Mouse (Mus musculus) midbrain, embryonic 14.5 days (tissue): ENCODE data around the gene Smarcd3. TPM values are rescaled to one million over a fixed set of nuclear protein-coding genes. Genes with fewer than 3 reads are reported as not detected.

Source experiments
- ATAC-seq: fragments of 200-750 bp; cut with Nextera tagmentation; 2 replicates; pipeline ENCODE4 v1.8.0; 2017; ENCODE audit warnings: moderate number of reproducible peaks, moderate library complexity; ENCODE audit not compliant: low FRiP score, low TSS enrichment
- DNase-seq: peaks from one replicate; pipeline ENCODE4 v3.0.0-alpha.2; 2015
- H3K27ac ChIP-seq: fragments of 300-500 bp; sonication (generic); replicated peaks from 2 replicates; pipeline ENCODE4 v1.5.1; 2014; ENCODE audit warnings: mild to moderate bottlenecking, low read depth, low read length, moderate library complexity
- H3K27me3 ChIP-seq: fragments of 300-500 bp; sonication (generic); 2 replicates; pipeline ENCODE4 v1.6.1; 2014; ENCODE audit warnings: low read length, control low read depth, mixed read lengths; ENCODE audit not compliant: control insufficient read depth, insufficient read depth
- H3K36me3 ChIP-seq: fragments of 300-500 bp; sonication (generic); 2 replicates; pipeline ENCODE4 v1.6.1; 2014; ENCODE audit warnings: low read length, control low read depth; ENCODE audit not compliant: control insufficient read depth, insufficient read depth
- H3K4me1 ChIP-seq: fragments of 300-500 bp; sonication (generic); 2 replicates; pipeline ENCODE4 v1.6.1; 2014; ENCODE audit warnings: mild to moderate bottlenecking, antibody characterized with exemption, low read length, control low read depth; ENCODE audit not compliant: control insufficient read depth, insufficient read depth
- H3K4me2 ChIP-seq: fragments of 300-500 bp; sonication (generic); 2 replicates; pipeline ENCODE4 v1.6.1; 2014; ENCODE audit warnings: mild to moderate bottlenecking, low read length, moderate library complexity
- H3K4me3 ChIP-seq: fragments of 300-500 bp; sonication (generic); replicated peaks from 2 replicates; pipeline ENCODE4 v1.5.1; 2014; ENCODE audit warnings: low read depth, low read length
- H3K9ac ChIP-seq: fragments of 300-500 bp; sonication (generic); replicated peaks from 2 replicates; pipeline ENCODE4 v1.6.1; 2014; ENCODE audit warnings: mild to moderate bottlenecking, low read length, moderate library complexity
- H3K9me3 ChIP-seq: fragments of 300-500 bp; sonication (generic); 2 replicates; pipeline ENCODE4 v1.6.1; 2016; ENCODE audit warnings: low read length, control low read depth, mixed read lengths; ENCODE audit not compliant: control insufficient read depth
- WGBS: fragments of 180-500 bp; shearing (Covaris S2); extraction: QIAGEN DNeasy Blood & Tissue Kit; methylation state at CpG from one replicate; pipeline ENCODE4 v1.1.7; 2014; 5-methylcytosine and 5-hydroxymethylcytosine counted together
- microRNA counts: library from miRNA; unstranded; fragments of <30 nt; microRNA quantifications from one replicate; lab custom pipeline; 2016
- microRNA-seq: library from miRNA; unstranded; fragments of <30 nt; microRNA quantifications from one replicate; pipeline ENCODE4, GENCODE M21; 2016
- polyA plus RNA-seq: library from polyadenylated mRNA; unstranded; fragments of >200 nt; fragmentation: Nextera tagmentation; extraction: Ambion mirVana; gene quantifications from 2 replicates; pipeline ENCODE4 v1.2.1, GENCODE M21; 2014

The Smarcd3 gene
- polyA plus RNA-seq, 1 experiment from 2014 or later = 158 TPM

- DNase-seq (no peak), ATAC-seq (no peak)
- Histone ChIP-seq H3K9me3 (no peaks in the 10 kb centered on the region), H3K4me3 (no peak overlapping the region), H3K27ac (no peak overlapping the region), H3K4me1 (0 out of 2 replicates have a peak, but pooled peaks cover 2% of the 10 kb centered on the region), H3K27me3 (no peaks in the 10 kb centered on the region), H3K9ac (no peak overlapping the region), H3K4me2 (no peak overlapping the region), H3K36me3 (no peaks in the 10 kb centered on the region)
- 44% methylated on average over 6 of the region's 6 CpGs for WGBS
These were observed 83.1 kb downstream of the Smarcd3 start for GRCm38 (mm10) chr5:24541144-24541569.

MicroRNAs within 50 kb of the gene (microRNA counts, 519-probe panel; counts per million panel counts)
- microRNA mmu-miR-671-3p (lab: Ali Mortazavi, UCI) (not detected), microRNA mmu-miR-671-5p (lab: Ali Mortazavi, UCI) (not detected)

Small RNA genes lying within 50 kb of the gene (microRNA-seq; reads per million reads assigned to microRNA genes)
- gene Mir671 = 536 reads per million, percentile 74 among the genes with 10 or more reads in this experiment

Other genes with a start within 250 kb of the Smarcd3 start
- gene Atg9b, start 232.3 kb downstream of the Smarcd3 start, polyA plus RNA-seq = 0.72 and 1.0 TPM in 2 replicates
- 45.3 and 52.1 TPM in 2 replicates for gene Abcb8, start 230.7 kb downstream of the Smarcd3 start, polyA plus RNA-seq
- gene Asic3, start 211.0 kb downstream of the Smarcd3 start, polyA plus RNA-seq = not detected in 2 replicates
- 110 and 136 TPM in 2 replicates for gene Cdk5, start 200.9 kb downstream of the Smarcd3 start, polyA plus RNA-seq
- gene Slc4a2, start 200.6 kb downstream of the Smarcd3 start, polyA plus RNA-seq = 14.8 TPM in 2 replicates
- 91.8 and 105 TPM in 2 replicates for gene Fastk, start 179.1 kb downstream of the Smarcd3 start, polyA plus RNA-seq
- 51.0 and 64.1 TPM in 2 replicates for gene Tmub1, start 176.6 kb downstream of the Smarcd3 start, polyA plus RNA-seq
- gene Agap3, start 172.2 kb downstream of the Smarcd3 start, polyA plus RNA-seq = 65.1 and 79.0 TPM in 2 replicates
- gene Gbx1, start 97.2 kb downstream of the Smarcd3 start, polyA plus RNA-seq = 0.05 and 0.12 TPM in 2 replicates
- 0.09 and 0.12 TPM in 2 replicates for gene Asb10, start 83.4 kb downstream of the Smarcd3 start, polyA plus RNA-seq
- gene 4931409K22Rik, start 67.6 kb downstream of the Smarcd3 start, polyA plus RNA-seq = not detected in 2 replicates
- gene Abcf2, start 46.9 kb downstream of the Smarcd3 start, polyA plus RNA-seq = 79.3 and 88.1 TPM in 2 replicates
- gene Chpf2, start 37.7 kb downstream of the Smarcd3 start, polyA plus RNA-seq = 12.4 and 19.4 TPM in 2 replicates
- gene Nub1, start 61.1 kb upstream of the Smarcd3 start, polyA plus RNA-seq = 42.3 and 54.1 TPM in 2 replicates
- gene Wdr86, start 106.3 kb upstream of the Smarcd3 start, polyA plus RNA-seq = 2.0 and 5.6 TPM in 2 replicates
- 1.6 TPM in 1 of 2 replicates, not detected in the other for gene Crygn, start 133.6 kb upstream of the Smarcd3 start, polyA plus RNA-seq
- 235 and 240 TPM in 2 replicates for gene Rheb, start 218.2 kb upstream of the Smarcd3 start, polyA plus RNA-seq